Mouse (Mus musculus) retina, adult 2 months (tissue): Measurements from ENCODE around the gene Stra8.

Experiments used
- DNase-seq: peaks from one replicate; pipeline ENCODE4 v3.0.0-alpha.2; 2012; ENCODE audit warnings: low read depth, low spot score

Stra8 gene

DNA sequence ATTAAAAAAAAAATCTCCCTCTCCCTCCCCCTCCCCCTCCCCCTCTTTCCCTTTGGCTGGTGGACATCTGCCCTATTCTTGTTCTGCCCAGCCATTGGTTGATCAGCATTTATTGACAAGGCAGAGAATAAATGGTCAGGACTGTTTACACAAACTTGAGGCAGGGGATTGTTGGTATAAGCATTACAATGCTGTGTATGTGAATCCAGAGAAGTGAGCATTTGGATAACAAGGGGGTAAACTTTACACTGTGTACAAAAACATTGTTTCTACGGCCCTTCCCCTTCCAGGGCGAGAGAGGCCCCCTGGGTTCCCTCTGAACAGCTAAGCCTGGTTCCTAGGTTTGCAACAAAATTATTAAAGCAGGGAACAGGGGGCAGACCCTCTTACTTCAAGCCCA lies 21.5 kb downstream of the Stra8 start:
- DNase-seq, result no peak

DNA sequence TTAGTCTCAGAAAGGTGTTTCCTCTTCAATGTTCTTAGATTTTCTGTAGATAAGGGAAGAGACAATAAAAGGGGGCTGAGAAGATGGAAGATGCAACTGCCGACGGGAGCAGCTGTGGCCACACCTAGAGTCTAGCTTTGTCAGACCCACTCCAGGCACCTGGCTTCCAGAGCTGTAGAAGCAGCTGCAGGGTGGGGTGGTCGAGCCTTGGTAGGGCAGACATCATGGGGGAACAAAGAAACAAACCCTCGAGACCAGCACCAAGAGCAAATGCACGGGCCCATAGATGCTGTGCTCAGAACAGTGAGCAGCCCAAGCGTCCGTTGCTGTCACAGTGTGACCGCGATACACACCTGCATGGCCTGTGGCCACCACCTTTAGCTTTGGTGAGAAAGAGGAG lies 22.5 kb downstream of the Stra8 start:
- DNase-seq, result no peak

DNA sequence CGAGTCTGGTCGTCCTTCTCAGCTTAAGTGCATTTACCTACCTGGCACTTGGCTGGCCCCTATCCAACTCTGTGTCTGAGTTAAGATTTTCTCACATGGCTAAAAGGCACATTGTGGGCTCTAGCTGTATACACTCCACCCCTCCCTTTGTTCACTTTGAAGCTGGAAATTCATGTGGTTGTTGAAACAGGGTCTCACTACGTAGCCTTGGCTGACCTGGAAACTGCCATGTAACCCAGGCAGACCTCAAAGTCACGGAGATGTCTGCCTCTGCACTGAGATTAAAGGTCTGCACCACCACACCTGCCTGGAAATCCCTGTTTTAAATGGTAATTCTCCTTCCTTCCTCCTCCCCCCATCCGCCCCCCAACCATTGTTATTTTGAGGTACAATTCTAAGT lies 23.5 kb downstream of the Stra8 start:
- DNase-seq, result no peak

DNA sequence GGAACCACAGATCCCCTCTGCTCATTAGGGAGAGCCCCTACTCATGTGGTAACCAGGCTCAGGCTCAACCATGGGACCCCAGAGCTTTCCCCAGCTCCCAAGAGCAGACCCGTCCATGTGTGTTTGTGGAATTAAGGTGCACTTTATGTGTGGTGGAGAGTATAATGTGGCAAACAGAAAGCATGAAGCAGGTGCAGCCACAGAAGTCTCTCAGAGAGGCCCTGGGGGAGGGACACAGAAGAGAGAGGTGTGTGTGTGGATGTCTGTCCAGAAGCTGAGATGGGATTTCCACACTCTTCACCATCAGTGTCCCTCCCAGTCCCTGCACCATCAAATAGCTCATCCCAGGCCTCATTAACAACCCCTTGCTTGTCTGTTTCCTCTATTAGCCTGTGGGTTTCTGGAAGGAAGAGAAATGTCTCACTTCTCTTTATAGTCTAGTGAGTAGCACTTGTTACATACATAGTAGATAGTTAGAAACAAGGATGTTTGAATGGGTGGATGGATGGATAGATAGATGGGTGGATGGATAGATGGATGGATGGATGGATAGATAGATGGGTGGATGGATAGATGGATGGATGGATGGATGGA lies 26.6 kb downstream of the Stra8 start:
- no peak for DNase-seq

DNA sequence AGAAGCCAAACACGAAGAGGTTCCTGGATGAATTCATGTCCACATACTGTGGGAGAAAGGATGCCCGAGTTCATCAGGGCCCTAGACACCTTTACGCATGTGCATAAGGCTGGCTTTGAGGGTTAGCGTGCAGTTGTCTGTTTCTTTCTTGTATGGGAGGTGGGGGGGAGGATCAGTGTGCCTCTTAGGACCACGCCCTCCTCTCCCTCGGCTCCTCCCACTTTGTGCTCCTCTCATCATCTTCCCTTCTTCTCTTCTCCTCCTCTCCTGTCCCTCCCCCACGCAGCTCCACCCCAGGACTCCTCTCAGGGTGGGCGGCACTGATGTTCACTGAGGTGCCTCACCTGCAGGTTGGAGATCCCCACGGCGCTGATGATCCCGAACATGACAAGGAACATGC lies 28.5 kb downstream of the Stra8 start:
- no peak for DNase-seq

DNA sequence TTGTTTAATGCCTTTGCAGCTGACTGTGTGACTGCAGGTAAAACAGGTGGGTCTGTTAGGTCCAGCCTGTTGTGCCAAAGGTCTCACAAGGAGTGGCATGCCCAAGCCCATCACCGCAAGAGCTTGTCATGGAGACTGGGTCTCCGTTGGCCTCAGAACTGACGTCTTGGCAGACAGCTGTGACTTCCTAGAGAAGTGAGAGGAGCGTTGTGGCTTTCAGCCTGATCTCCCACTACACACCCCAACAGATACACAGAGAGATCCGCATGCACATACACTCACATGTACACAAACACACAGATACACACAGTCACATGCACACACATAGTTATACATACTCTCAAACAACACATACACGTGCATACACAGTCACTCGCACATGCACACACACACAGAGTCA lies 31.6 kb downstream of the Stra8 start:
- DNase-seq, result no peak

DNA sequence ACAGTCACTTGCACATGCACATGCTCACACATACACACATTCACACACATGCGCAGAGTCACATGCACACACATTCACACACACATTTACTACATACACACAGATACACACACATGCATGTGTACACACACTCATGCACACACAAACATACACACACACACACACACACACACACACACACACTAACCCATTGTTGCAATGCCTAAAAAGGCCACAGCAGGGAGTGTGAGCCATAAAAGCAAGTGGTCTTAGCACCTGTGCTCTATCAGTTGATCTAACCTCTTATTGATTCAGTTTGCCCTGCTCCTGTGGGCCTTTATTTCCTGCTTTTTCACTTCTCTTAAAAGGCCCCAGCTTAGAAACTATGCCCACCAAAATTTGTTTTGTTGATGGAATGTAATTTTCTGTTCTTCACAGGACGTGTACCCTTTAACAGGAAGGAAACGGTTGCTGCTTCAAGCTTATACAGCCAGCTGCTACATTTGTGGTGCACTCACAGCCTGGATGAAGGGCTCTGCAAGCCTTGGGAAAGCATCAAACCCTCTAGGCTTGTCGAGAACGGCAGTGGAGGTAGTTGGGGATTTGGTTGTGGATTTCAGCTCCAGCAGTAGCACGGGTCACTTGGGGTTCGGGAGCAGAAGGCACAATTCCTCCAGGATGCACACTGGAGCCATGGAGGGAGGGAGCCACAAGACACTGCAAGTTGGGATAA lies 32.1 kb downstream of the Stra8 start:
- DNase-seq, result no peak

DNA sequence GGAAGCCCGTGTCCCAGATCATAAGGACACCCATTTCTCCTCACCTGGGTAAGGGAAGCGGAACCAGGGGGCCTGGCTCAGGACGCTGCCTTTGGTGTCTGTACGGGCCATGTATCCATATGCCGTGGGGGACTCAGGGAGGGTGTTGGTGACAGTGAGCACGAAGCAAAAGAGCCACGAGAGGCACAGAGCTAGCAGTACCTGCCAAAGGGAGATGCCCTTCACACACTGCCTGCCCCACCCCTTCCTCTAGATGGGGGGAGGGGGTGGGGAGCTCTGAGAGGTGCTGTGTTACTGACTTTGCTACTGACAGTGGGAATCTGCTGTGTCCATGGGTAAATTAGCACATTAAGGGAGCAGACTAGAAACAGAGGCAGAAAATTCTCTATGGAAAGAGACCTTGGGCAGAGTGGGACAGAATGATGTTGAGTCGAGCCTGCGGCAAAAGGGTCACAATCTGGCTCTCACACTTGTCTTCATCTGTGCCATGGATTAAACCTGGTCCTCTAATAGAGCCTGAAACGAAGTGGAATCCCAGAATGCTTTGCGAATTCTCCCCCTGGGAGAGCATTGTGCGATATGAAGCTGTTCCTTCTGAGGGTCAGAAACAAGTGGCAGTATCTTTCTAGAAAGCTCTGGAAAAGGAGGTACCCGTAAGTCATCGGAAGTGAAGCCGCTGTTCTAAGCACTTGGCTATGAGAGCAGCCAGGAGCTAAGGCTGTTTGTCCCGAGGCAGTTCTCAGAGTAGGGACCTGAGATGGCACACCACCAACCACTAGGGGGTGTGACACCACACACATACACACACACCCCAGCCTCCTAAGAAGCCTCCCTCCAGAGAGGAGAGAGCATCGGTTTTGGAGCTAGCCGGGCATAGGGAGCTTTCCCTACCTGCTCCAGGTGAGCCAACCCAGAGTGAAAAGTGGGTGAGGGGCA lies 35.2 kb downstream of the Stra8 start:
- DNase-seq, result no peak

DNA sequence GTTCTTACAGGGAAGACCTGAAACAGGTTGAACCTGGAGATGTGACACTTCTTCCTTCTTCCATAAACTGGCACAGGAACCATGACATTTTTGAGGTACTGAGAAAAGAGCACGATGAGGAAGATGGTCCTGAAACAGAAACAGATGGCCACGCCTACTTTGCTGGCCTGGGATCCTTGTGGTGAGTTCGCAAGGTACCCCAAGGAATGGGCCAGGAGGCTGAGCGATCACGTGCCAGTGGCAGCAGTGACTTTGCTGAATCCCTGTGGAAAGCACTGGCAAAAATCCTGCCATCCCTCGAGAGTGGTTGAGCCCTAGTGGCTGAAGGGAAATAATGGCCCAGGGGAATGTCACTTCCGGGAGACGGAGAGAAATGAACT lies 35.9 kb downstream of the Stra8 start:
- no peak for DNase-seq

DNA sequence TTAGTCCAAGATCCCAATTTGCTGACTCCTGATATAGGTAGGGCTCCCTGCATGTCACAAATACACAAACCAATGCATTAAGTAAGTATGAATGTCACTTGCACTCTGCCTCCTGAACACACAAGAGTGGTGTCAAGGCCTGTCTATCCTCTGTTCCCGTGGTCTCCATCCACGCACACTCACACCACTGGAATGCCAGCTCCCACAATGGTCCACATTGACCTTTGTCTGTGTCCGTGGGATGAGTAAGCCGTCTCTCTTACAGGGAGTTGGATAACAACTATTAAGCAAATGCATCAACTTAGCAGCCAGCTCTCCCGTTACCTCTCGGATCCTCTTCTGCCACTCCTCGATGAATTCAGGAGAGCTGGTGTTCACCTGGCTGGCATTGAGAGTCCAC lies 39.2 kb downstream of the Stra8 start:
- no peak for DNase-seq

DNA sequence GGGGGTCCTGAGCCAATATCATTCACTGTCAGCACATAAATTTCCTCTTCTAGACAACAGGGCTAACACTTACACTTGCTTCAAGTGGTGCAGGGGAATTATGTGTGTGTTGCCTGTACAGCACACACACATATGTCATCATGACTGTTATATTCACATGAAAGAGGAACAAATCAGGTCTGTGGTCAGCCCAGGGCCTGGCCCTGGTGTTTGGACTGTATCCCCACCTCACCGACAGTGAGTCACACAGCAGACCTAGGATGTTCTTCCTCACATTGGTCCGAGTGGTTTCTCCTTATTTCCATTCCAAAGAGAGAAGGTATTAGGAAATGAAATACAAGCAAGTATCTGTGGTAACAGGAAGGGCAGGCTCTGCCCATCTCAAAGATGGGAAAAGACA lies 44.6 kb downstream of the Stra8 start:
- no peak for DNase-seq

DNA sequence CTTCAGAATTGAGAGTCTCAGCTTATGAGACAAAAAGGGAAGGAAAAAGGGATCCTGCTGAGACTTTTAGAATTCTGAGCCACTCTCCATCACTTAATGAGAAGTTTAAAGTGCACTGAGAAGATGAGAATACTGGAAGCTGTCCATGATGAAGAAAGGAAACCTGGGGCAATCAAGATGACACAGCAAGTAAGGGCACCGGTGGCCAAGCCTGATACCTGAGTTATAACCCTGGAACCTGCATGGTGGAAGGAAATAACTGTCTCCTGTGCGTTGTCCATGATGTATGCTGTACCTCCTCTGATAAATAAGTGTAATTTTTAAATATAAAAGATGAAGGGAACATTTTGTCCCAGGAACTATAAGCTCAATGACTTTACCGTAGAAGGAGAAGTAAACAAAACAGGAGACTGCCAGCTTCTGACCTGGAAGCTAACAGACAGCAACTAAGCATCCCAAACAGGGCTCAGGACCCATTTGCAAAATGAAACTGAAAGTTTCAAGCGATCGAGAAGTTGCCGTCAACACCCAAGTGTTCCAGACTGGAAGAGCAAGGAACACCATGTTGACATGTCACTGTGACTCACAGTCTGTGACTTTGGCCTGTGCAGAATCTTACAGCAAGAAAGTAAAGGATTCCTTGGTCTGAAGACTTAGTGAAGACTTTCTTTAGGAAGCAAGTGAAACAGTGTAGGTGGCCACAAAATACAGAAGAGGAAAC lies 46.0 kb downstream of the Stra8 start:
- no peak for DNase-seq

DNA sequence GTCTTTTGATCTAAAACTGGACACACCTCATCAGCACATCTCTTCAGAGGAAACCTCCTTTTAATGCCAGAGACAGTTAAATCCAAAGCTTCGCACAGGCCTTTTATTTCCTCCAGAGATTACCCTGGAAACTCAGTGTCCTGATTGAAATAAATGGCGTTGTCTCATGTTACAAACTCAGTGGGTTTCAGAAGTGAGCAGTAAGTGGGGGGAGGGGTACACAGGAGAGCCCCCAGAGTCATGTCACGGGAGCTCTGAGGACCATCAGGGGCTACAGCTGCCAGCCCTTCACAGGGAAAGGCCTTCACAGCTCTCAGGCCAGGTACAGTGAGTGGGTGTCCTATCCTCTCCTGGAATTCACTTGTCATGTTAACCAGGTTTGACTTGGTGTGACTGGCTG lies 51.2 kb downstream of the Stra8 start:
- DNase-seq, result no peak

DNA sequence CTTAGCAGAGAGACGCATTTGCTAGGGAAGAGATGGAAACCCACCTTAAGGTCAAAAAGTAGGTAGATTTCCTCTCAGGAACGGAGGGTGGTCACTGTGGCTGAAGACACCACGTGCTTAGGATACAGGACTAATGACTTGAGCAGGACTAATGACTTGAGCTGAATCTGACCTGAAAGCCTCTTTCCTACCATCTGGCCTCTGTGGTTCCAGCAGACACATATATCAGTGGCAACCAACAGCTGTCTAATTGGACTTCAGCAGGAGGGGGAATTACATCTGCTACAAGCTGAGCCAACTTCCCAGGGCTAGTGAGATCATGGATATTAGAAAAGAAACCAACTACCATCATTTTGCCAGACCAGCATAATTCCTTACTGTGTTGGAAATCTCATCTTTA lies 59.3 kb downstream of the Stra8 start:
- no peak for DNase-seq

DNA sequence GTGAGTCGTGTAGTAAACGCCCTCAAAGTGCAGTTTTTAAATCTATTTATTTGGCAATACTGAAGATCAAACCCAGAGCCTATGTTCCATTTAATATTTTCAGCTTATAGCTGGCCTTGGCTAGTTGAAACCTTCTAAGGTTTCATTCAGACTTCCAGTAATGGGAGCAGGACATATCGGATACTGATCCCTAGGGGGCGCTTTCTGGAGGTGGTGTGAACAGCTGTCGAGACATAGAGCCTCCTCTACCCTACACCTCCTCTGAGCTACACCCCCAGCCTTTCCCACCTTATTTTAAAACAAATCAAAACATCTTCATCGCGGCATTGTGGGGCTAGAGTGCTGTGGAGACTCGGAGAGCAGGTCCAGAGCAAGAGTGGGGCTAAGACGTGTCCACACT lies 60.7 kb downstream of the Stra8 start:
- DNase-seq, result no peak

DNA sequence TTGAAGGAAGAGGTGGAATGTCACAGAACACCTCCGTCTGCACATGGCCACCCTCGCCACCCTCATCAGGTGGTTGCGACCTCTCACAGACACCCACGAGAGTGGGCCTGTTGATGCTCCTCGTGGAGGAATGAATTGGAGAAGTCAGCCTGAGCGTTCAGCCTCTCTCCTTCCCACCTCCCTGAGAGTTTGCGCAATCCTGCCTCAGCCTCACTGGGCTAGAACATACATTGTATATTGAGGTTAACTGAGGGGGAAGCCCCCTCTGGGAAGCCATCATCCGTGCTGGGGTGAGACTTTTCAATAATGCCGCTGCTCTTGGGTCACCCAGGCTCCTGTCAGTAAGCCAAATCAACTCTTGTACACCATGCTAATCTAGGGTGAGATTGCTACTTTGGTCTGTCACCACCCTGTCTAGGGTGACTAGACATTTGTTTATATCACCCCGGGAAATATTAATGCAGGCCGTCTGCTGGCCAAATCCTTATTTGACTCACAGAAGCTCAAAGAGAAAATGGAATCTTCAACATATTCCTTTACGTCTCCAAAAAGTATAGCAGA lies 67.2 kb downstream of the Stra8 start:
- DNase-seq, result no peak

DNA sequence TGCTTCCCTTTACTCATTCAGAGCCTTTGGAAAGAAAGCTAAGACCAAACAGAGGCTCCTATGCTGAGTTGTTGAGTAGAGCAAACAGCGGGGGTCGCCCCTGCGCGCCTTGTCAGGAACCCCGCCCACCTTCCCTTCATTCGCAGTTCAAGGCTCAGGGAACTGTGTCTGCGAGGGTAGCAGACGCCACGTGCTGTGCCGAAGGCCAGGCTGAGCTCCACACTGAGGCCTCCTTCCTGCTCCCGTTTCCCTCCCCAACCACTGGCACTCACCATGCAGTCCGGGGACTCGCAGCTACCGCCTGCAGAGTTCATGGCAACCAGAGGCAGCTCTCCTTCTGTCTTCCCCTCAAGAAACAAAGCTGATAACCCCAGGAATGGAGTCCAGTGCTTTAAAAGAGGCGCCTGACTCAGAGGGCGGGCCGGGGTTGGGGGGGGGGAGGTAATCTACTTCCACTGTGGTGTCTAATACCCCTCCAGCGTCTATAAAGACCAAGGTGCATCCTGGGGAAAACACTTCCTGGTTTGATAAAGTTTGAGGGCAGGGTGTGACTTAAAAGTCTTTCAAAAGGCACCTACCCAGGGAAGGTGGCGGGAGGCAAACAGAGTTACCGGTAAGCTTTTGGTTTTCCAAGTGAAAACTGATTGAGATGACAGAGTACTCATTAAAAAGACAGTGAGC lies 68.3 kb downstream of the Stra8 start, which contains the start of gene Slc23a4:
Slc23a4 (minus strand) TSS at position 324 of the 681 bp plus-strand sequence.
- no peak for DNase-seq
